Mouse (Mus musculus) lung, postnatal 0 days (tissue): Measurements from ENCODE around the gene Lrsam1. TPM values are rescaled to one million over a fixed set of nuclear protein-coding genes. Genes with fewer than 3 reads are reported as not detected.
A peak's percentile ranks its signal among the peaks of the same experiment; 100 is the strongest.

Experiments used
- ATAC-seq: fragments of 200-750 bp; cut with Nextera tagmentation; 2 replicates; pipeline ENCODE4 v1.8.0; 2017; ENCODE audit warnings: moderate library complexity
- DNase-seq: peaks from one replicate; pipeline ENCODE4 v3.0.0-alpha.2; 2016; ENCODE audit warnings: low spot score
- H3K27ac ChIP-seq: fragments of 300-500 bp; sonication (generic); 2 replicates; pipeline ENCODE4 v1.5.1; 2014; ENCODE audit warnings: antibody characterized with exemption, mild to moderate bottlenecking, low read length, mixed read lengths
- H3K27me3 ChIP-seq: fragments of 300-500 bp; sonication (generic); replicated peaks from 2 replicates; pipeline ENCODE4 v1.6.1; 2014; ENCODE audit warnings: low read length, mixed read lengths; ENCODE audit not compliant: insufficient read depth
- H3K36me3 ChIP-seq: fragments of 300-500 bp; sonication (generic); 2 replicates; pipeline ENCODE4 v1.6.1; 2014; ENCODE audit warnings: low read length, mixed read lengths; ENCODE audit not compliant: insufficient read depth
- H3K4me1 ChIP-seq: fragments of 300-500 bp; sonication (generic); 2 replicates; pipeline ENCODE4 v1.6.1; 2014; ENCODE audit warnings: antibody characterized with exemption, low read depth, low read length, mixed read lengths; ENCODE audit not compliant: insufficient read depth
- H3K4me2 ChIP-seq: fragments of 300-500 bp; sonication (generic); replicated peaks from 2 replicates; pipeline ENCODE4 v1.6.1; 2014; ENCODE audit warnings: low read depth, mild to moderate bottlenecking, low read length, moderate library complexity, mixed read lengths
- H3K4me3 ChIP-seq: fragments of 300-500 bp; sonication (generic); 2 replicates; pipeline ENCODE4 v1.5.1; 2014; ENCODE audit warnings: low read depth, low read length
- H3K9ac ChIP-seq: fragments of 300-500 bp; sonication (generic); replicated peaks from 2 replicates; pipeline ENCODE4 v1.6.1; 2014; ENCODE audit warnings: low read depth, mild to moderate bottlenecking
- H3K9me3 ChIP-seq: fragments of 300-500 bp; sonication (generic); 2 replicates; pipeline ENCODE4 v1.6.1; 2016; ENCODE audit warnings: low read length, mixed read lengths
- CTCF ChIP-seq: IDR thresholded peaks from 2 replicates; pipeline ENCODE4 v1.5.1; 2016; ENCODE audit warnings: antibody characterized with exemption, mild to moderate bottlenecking
- EP300 ChIP-seq: IDR thresholded peaks from 2 replicates; pipeline ENCODE4 v1.6.1; 2016; ENCODE audit warnings: antibody characterized with exemption, mild to moderate bottlenecking, control low read depth
- WGBS: fragments of 180-500 bp; shearing (Covaris S2); extraction: QIAGEN DNeasy Blood & Tissue Kit; methylation state at CpG from one replicate; pipeline ENCODE4 v1.1.7; 2014; 5-methylcytosine and 5-hydroxymethylcytosine counted together
- polyA plus RNA-seq: library from polyadenylated mRNA; unstranded; fragments of >200 nt; fragmentation: Nextera tagmentation; extraction: Ambion mirVana; gene quantifications from 2 replicates; pipeline ENCODE4 v1.2.1, GENCODE M21; 2015

Lrsam1 gene
- polyA plus RNA-seq, 1 experiment from 2014 or later = 5.8 TPM

GRCm38 (mm10) chr2:32896507-32897147 is 64.8 kb downstream of the Lrsam1 start:
- no peaks in the 10 kb centered on the region for H3K27me3 ChIP-seq
- peaks cover 24% of the 10 kb centered on the region for H3K4me1 ChIP-seq
- H3K4me2 ChIP-seq = 0 out of 2 replicates have a peak overlapping the region, but pooled peaks have one; percentile 20
- H3K9me3 ChIP-seq = no peaks in the 10 kb centered on the region
- DNase-seq (no peak), ATAC-seq (no peak)
- WGBS = 49% methylated on average over 10 of the region's 10 CpGs
- H3K27ac ChIP-seq = peak overlapping the region; percentile 70
- H3K4me3 ChIP-seq = no peak overlapping the region
- peaks cover 5% of the 10 kb centered on the region for H3K36me3 ChIP-seq
- TF ChIP-seq CTCF = no peak
- TF ChIP-seq EP300 = no peak
- no peak overlapping the region for H3K9ac ChIP-seq

GRCm38 (mm10) chr2:32895606-32896106 is 65.8 kb downstream of the Lrsam1 start:
- ATAC-seq = peak; percentile 74
- Histone ChIP-seq H3K4me1 (peaks cover 29% of the 10 kb centered on the region), H3K36me3 (peaks cover 5% of the 10 kb centered on the region), H3K27me3 (no peaks in the 10 kb centered on the region), H3K27ac (peak overlapping the region; percentile 70), H3K4me2 (peak overlapping the region; percentile 20; the same call in 1 of the 2 replicates), H3K9me3 (no peaks in the 10 kb centered on the region), H3K9ac (no peak overlapping the region), H3K4me3 (no peak overlapping the region)
- 47% methylated on average over 7 of the region's 8 CpGs for WGBS
- DNase-seq = peak; percentile 83
- no peak for TF ChIP-seq CTCF
- no peak for TF ChIP-seq EP300

GRCm38 (mm10) chr2:32894097-32894496 is 67.3 kb downstream of the Lrsam1 start:
- H3K36me3 ChIP-seq = peaks cover 5% of the 10 kb centered on the region
- H3K27me3 ChIP-seq = no peaks in the 10 kb centered on the region
- DNase-seq (no peak), ATAC-seq (no peak)
- no peak overlapping the region for H3K4me3 ChIP-seq
- H3K9me3 ChIP-seq = no peaks in the 10 kb centered on the region
- TF ChIP-seq EP300 (no peak), CTCF (no peak)
- peaks cover 35% of the 10 kb centered on the region for H3K4me1 ChIP-seq
- 45% methylated on average over 2 of the region's 2 CpGs for WGBS
- peak overlapping the region; percentile 0 for H3K27ac ChIP-seq
- H3K9ac ChIP-seq = no peak overlapping the region
- no peak overlapping the region for H3K4me2 ChIP-seq

- H3K9ac ChIP-seq = no peak overlapping the region
- no peak overlapping the region for H3K4me3 ChIP-seq
- no peaks in the 10 kb centered on the region for H3K27me3 ChIP-seq
- no peak for DNase-seq
- H3K4me1 ChIP-seq = peaks cover 38% of the 10 kb centered on the region
- H3K36me3 ChIP-seq = peaks cover 5% of the 10 kb centered on the region
- no peaks in the 10 kb centered on the region for H3K9me3 ChIP-seq
- H3K27ac ChIP-seq = no peak overlapping the region
- TF ChIP-seq CTCF (no peak), EP300 (no peak)
- WGBS = 55% methylated on average over 14 of the region's 14 CpGs
- no peak for ATAC-seq
- no peak overlapping the region for H3K4me2 ChIP-seq
Measured at GRCm38 (mm10) chr2:32892490-32892889, 68.9 kb downstream of the Lrsam1 start.

- H3K36me3 ChIP-seq = peaks cover 5% of the 10 kb centered on the region
- no peak overlapping the region for H3K4me2 ChIP-seq
- H3K9me3 ChIP-seq = no peaks in the 10 kb centered on the region
- TF ChIP-seq EP300 (no peak), CTCF (no peak)
- H3K9ac ChIP-seq = no peak overlapping the region
- H3K27ac ChIP-seq = peak overlapping the region; percentile 75
- H3K4me1 ChIP-seq = peaks cover 39% of the 10 kb centered on the region
- ATAC-seq (peak; percentile 61), DNase-seq (peak; percentile 65)
- 37% methylated on average over 9 of the region's 9 CpGs for WGBS
- H3K27me3 ChIP-seq = no peaks in the 10 kb centered on the region
- H3K4me3 ChIP-seq = no peak overlapping the region
Measured at GRCm38 (mm10) chr2:32891278-32891677, 70.1 kb downstream of the Lrsam1 start.

GRCm38 (mm10) chr2:32890280-32890679 is 71.1 kb downstream of the Lrsam1 start:
- Histone ChIP-seq H3K36me3 (peaks cover 5% of the 10 kb centered on the region), H3K27ac (peak overlapping the region; percentile 75; the same call in 1 of the 2 replicates), H3K27me3 (no peaks in the 10 kb centered on the region), H3K9me3 (no peaks in the 10 kb centered on the region), H3K4me2 (no peak overlapping the region), H3K4me1 (peaks cover 30% of the 10 kb centered on the region), H3K4me3 (no peak overlapping the region), H3K9ac (no peak overlapping the region)
- TF ChIP-seq EP300 (no peak), CTCF (no peak)
- no peak for ATAC-seq
- WGBS = 65% methylated on average over 3 of the region's 3 CpGs
- no peak for DNase-seq
